18 mouse cellular contexts compared by ENCODE assay signal in genomic region chr19:5477668-5478300, GRCm38 (mm10). TPM values are rescaled to one million over a fixed set of nuclear protein-coding genes. Genes with fewer than 3 reads are reported as not detected.
DNase-seq lines count a peak whose midpoint lies in the region; ATAC-seq lines count a peak whose summit lies in the region.
"Had no signal": no experiment of that assay in that cellular context is flagged by ENCODE, and none has a peak within 500 bp of the region (broad histone marks: within the 10 kb centered on the region; RNA-seq: fewer than 3 reads in every experiment).

No protein-coding gene starts in this region.

- 0 out of 2 replicates have a peak, but pooled peaks have one; percentile 18 for ATAC-seq in frontal cortex, adult (ENCODE audit: low TSS enrichment)
- ATAC-seq: CD4-positive, CD25-positive, alpha-beta regulatory T cell, adult 4 months; forebrain, embryonic 14.5 days; midbrain, embryonic 16.5 days had no signal

- peak; percentile 54 for DNase-seq in adrenal gland, postnatal 10 days
- DNase-seq in adrenal gland, postnatal 4 days (ENCODE audit: low spot score in 2 of 2) = no peak
- DNase-seq in frontal cortex, postnatal 10 days (ENCODE audit: low spot score in 2 of 2) = no peak
- peak; percentile 17 for DNase-seq in thymus, postnatal 4 days
- DNase-seq in thymus, postnatal 10 days (ENCODE audit: low spot score in 2 of 2) = no peak
- DNase-seq in right cerebral cortex, postnatal 14 days = no peak
- DNase-seq: gastrocnemius, postnatal 14 days; heart, adult 2 months; kidney, adult 2 months; kidney, postnatal 10 days; liver; lung, postnatal 4 days; right cerebral cortex, postnatal 4 days had no signal

RNA-seq across cellular contexts. Expression of gene Efemp2, which starts 4.0 kb away (rescaled TPM):
- total RNA-seq in adrenal gland, postnatal 10 days (2021) = 10 to 100 TPM; 48.8 to 50.9 TPM
- total RNA-seq in adrenal gland, postnatal 4 days (2021) = 10 to 100 TPM; 80.0 to 88.0 TPM

RNA-seq across cellular contexts. Expression of gene Ctsw, which starts 9.5 kb away (rescaled TPM):
- total RNA-seq in adrenal gland, postnatal 10 days (2021) = 1 to 10 TPM; 1.4 to 1.8 TPM
- 1 to 10 TPM in 1 of 2 experiments, under 1 TPM in 1; 0.67 to 1.3 TPM for total RNA-seq in adrenal gland, postnatal 4 days (2021)
- total RNA-seq: gastrocnemius, postnatal 14 days; layer of hippocampus, postnatal 25 days had no signal

RNA-seq across cellular contexts. Expression of gene Mus81, which starts 10.4 kb away (rescaled TPM):
- total RNA-seq in adrenal gland, postnatal 10 days (2021) = 10 to 100 TPM; 25.2 to 27.4 TPM
- 10 to 100 TPM; 24.9 to 29.8 TPM for total RNA-seq in adrenal gland, postnatal 4 days (2021)

RNA-seq across cellular contexts. Expression of gene Cfl1, which starts 12.5 kb away (rescaled TPM):
- 100 to 1,000 TPM; 651 to 659 TPM for total RNA-seq in adrenal gland, postnatal 10 days (2021)
- 100 to 1,000 TPM; 789 to 859 TPM for total RNA-seq in adrenal gland, postnatal 4 days (2021)

RNA-seq across cellular contexts. Expression of gene Fibp, which starts 17.4 kb away (rescaled TPM):
- total RNA-seq in adrenal gland, postnatal 10 days (2021) = 10 to 100 TPM; 74.9 to 99.3 TPM
- 100 to 1,000 TPM; 134 to 137 TPM for total RNA-seq in adrenal gland, postnatal 4 days (2021)

Comparison
In these comparisons a context has a peak if more than half of its experiments do, and no peak if none do; other contexts are left out.
1. DNase-seq: peak in adrenal gland, postnatal 10 days (single experiment) and thymus, postnatal 4 days (single experiment); none in adrenal gland, postnatal 4 days (0 of 2), frontal cortex, postnatal 10 days (0 of 2), thymus, postnatal 10 days (0 of 2) and right cerebral cortex, postnatal 14 days (single experiment).